Mouse (Mus musculus) heart, embryonic 10.5 days (tissue): ENCODE results near the gene Nedd4. TPM values are rescaled to one million over a fixed set of nuclear protein-coding genes. Genes with fewer than 3 reads are reported as not detected.

Experiments used
- DNase-seq: peaks from one replicate; pipeline ENCODE4 v3.0.0-alpha.2; 2017; ENCODE audit warnings: low spot score
- H3K27ac ChIP-seq: fragments of 300-500 bp; sonication (generic); 2 replicates; pipeline ENCODE4 v1.5.1; 2016; ENCODE audit warnings: mild to moderate bottlenecking
- H3K27me3 ChIP-seq: fragments of 300-500 bp; sonication (generic); 2 replicates; pipeline ENCODE4 v1.6.1; 2016; ENCODE audit warnings: mild to moderate bottlenecking; ENCODE audit not compliant: poor library complexity, insufficient read depth, severe bottlenecking
- H3K36me3 ChIP-seq: fragments of 300-500 bp; sonication (generic); 2 replicates; pipeline ENCODE4 v1.6.1; 2016; ENCODE audit warnings: mild to moderate bottlenecking, moderate library complexity
- H3K4me1 ChIP-seq: fragments of 300-500 bp; sonication (generic); 2 replicates; pipeline ENCODE4 v1.6.1; 2016; ENCODE audit warnings: mild to moderate bottlenecking
- H3K4me3 ChIP-seq: fragments of 300-500 bp; sonication (generic); 2 replicates; pipeline ENCODE4 v1.5.1; 2016; ENCODE audit warnings: mild to moderate bottlenecking, moderate library complexity
- H3K9me3 ChIP-seq: fragments of 300-500 bp; sonication (generic); 2 replicates; pipeline ENCODE4 v1.6.1; 2016; ENCODE audit warnings: mild to moderate bottlenecking, moderate library complexity
- WGBS: fragments of 180-500 bp; shearing (Covaris S2); methylation state at CpG from one replicate; pipeline ENCODE4 v1.1.7; 2016; 5-methylcytosine and 5-hydroxymethylcytosine counted together
- polyA plus RNA-seq: library from polyadenylated mRNA; unstranded; fragments of >200 nt; fragmentation: Nextera tagmentation; extraction: Ambion mirVana; gene quantifications from 2 replicates; pipeline ENCODE4 v1.2.1, GENCODE M21; 2016

The Nedd4 gene
- polyA plus RNA-seq, 1 experiment from 2014 or later: 515 TPM

GRCm38 (mm10) chr9:72763050-72763718, 101.0 kb downstream of the Nedd4 start:
- H3K27ac ChIP-seq: peak overlapping the region; percentile 88
- no peaks in the 10 kb centered on the region for H3K9me3 ChIP-seq
- DNase-seq: peak; percentile 89
- H3K4me3 ChIP-seq: peak overlapping the region; percentile 25; the same call in 1 of the 2 replicates
- no peaks in the 10 kb centered on the region for H3K27me3 ChIP-seq
- WGBS: 13% methylated on average over 3 of the region's 3 CpGs
- peaks cover 43% of the 10 kb centered on the region for H3K4me1 ChIP-seq
- H3K36me3 ChIP-seq: no peaks in the 10 kb centered on the region

GRCm38 (mm10) chr9:72766789-72767349, 104.7 kb downstream of the Nedd4 start:
- under 1% methylated on average over 17 of the region's 17 CpGs for WGBS
- Histone ChIP-seq H3K9me3 (no peaks in the 10 kb centered on the region), H3K27me3 (no peaks in the 10 kb centered on the region), H3K4me1 (peaks cover 33% of the 10 kb centered on the region), H3K4me3 (peak overlapping the region; percentile 50), H3K36me3 (no peaks in the 10 kb centered on the region), H3K27ac (peak overlapping the region; percentile 83)
- DNase-seq: peak; percentile 95

- Histone ChIP-seq H3K27me3 (no peaks in the 10 kb centered on the region), H3K4me1 (peaks cover 20% of the 10 kb centered on the region), H3K36me3 (no peaks in the 10 kb centered on the region; the same call in 1 of the 2 replicates), H3K9me3 (no peaks in the 10 kb centered on the region), H3K4me3 (no peak overlapping the region), H3K27ac (no peak overlapping the region)
- no peak for DNase-seq
- 82% methylated on average over 4 of the region's 4 CpGs for WGBS
Measured at GRCm38 (mm10) chr9:72775022-72775421, 112.9 kb downstream of the Nedd4 start.

- Histone ChIP-seq H3K4me1 (peaks cover 43% of the 10 kb centered on the region), H3K36me3 (no peaks in the 10 kb centered on the region; the same call in 1 of the 2 replicates), H3K27ac (peak overlapping the region; percentile 86), H3K27me3 (no peaks in the 10 kb centered on the region), H3K9me3 (no peaks in the 10 kb centered on the region), H3K4me3 (peak overlapping the region; percentile 18; the same call in 1 of the 2 replicates)
- WGBS: 24% methylated on average over 11 of the region's 11 CpGs
- DNase-seq: no peak
Measured at GRCm38 (mm10) chr9:72779004-72779403, 116.9 kb downstream of the Nedd4 start.

- H3K27me3 ChIP-seq: no peaks in the 10 kb centered on the region
- H3K27ac ChIP-seq: peak overlapping the region; percentile 88
- under 1% methylated on average over 4 of the region's 4 CpGs for WGBS
- no peaks in the 10 kb centered on the region; the same call in 1 of the 2 replicates for H3K36me3 ChIP-seq
- peak overlapping the region; percentile 49 for H3K4me3 ChIP-seq
- H3K4me1 ChIP-seq: peaks cover 38% of the 10 kb centered on the region
- peak; percentile 90 for DNase-seq
- no peaks in the 10 kb centered on the region for H3K9me3 ChIP-seq
Measured at GRCm38 (mm10) chr9:72779733-72780132, 117.6 kb downstream of the Nedd4 start.

GRCm38 (mm10) chr9:72780694-72781093, 118.5 kb downstream of the Nedd4 start:
- H3K27ac ChIP-seq: peak overlapping the region; percentile 88

GRCm38 (mm10) chr9:72781466-72781865, 119.3 kb downstream of the Nedd4 start:
- H3K4me1 ChIP-seq: peaks cover 42% of the 10 kb centered on the region
- H3K27ac ChIP-seq: peak overlapping the region; percentile 88
- H3K27me3 ChIP-seq: no peaks in the 10 kb centered on the region
- H3K4me3 ChIP-seq: peak overlapping the region; percentile 49
- 3% methylated on average over 4 of the region's 4 CpGs for WGBS
- no peaks in the 10 kb centered on the region; the same call in 1 of the 2 replicates for H3K36me3 ChIP-seq
- H3K9me3 ChIP-seq: no peaks in the 10 kb centered on the region
- no peak for DNase-seq

More at GRCm38 (mm10) chr9:72780694-72781093, 118.5 kb downstream of the Nedd4 start:
- no peak for DNase-seq
- H3K27me3 ChIP-seq: no peaks in the 10 kb centered on the region
- peaks cover 38% of the 10 kb centered on the region for H3K4me1 ChIP-seq
- WGBS: 5% methylated on average over 5 of the region's 5 CpGs
- no peaks in the 10 kb centered on the region for H3K9me3 ChIP-seq
- peak overlapping the region; percentile 49 for H3K4me3 ChIP-seq
- H3K36me3 ChIP-seq: no peaks in the 10 kb centered on the region; the same call in 1 of the 2 replicates

GRCm38 (mm10) chr9:72782121-72782520, 120.0 kb downstream of the Nedd4 start:
- no peaks in the 10 kb centered on the region for H3K9me3 ChIP-seq
- no peaks in the 10 kb centered on the region; the same call in 1 of the 2 replicates for H3K36me3 ChIP-seq
- no peak for DNase-seq
- no peaks in the 10 kb centered on the region for H3K27me3 ChIP-seq
- H3K27ac ChIP-seq: peak overlapping the region; percentile 88
- peak overlapping the region; percentile 49 for H3K4me3 ChIP-seq
- H3K4me1 ChIP-seq: peaks cover 46% of the 10 kb centered on the region
- 17% methylated on average over 8 of the region's 8 CpGs for WGBS

- Histone ChIP-seq H3K27ac (no peak overlapping the region), H3K27me3 (no peaks in the 10 kb centered on the region), H3K4me1 (peaks cover 36% of the 10 kb centered on the region), H3K36me3 (no peaks in the 10 kb centered on the region), H3K4me3 (no peak overlapping the region), H3K9me3 (no peaks in the 10 kb centered on the region)
- WGBS: 83% methylated on average over 1 of the region's 1 CpGs
- no peak for DNase-seq
Measured at GRCm38 (mm10) chr9:72787732-72788131, 125.6 kb downstream of the Nedd4 start.

- no peak for DNase-seq
- no peaks in the 10 kb centered on the region for H3K27me3 ChIP-seq
- no peaks in the 10 kb centered on the region for H3K36me3 ChIP-seq
- H3K4me3 ChIP-seq: peak overlapping the region; percentile 25; the same call in 1 of the 2 replicates
- no peaks in the 10 kb centered on the region for H3K9me3 ChIP-seq
- H3K4me1 ChIP-seq: peaks cover 36% of the 10 kb centered on the region
- 46% methylated on average over 14 of the region's 14 CpGs for WGBS
- H3K27ac ChIP-seq: peak overlapping the region; percentile 72
Measured at GRCm38 (mm10) chr9:72790530-72791212, 128.5 kb downstream of the Nedd4 start.

GRCm38 (mm10) chr9:72791213-72791582, 129.1 kb downstream of the Nedd4 start:
- WGBS: 23% methylated on average over 10 of the region's 10 CpGs
- Histone ChIP-seq H3K27ac (peak overlapping the region; percentile 72), H3K4me3 (peak overlapping the region; percentile 25; the same call in 1 of the 2 replicates)

GRCm38 (mm10) chr9:72791681-72792080, 129.5 kb downstream of the Nedd4 start:
- Histone ChIP-seq H3K4me3 (peak overlapping the region; percentile 25; the same call in 1 of the 2 replicates), H3K27ac (peak overlapping the region; percentile 72), H3K4me1 (peaks cover 38% of the 10 kb centered on the region), H3K36me3 (no peaks in the 10 kb centered on the region), H3K9me3 (no peaks in the 10 kb centered on the region), H3K27me3 (no peaks in the 10 kb centered on the region)
- 6% methylated on average over 6 of the region's 6 CpGs for WGBS
- DNase-seq: no peak

More at GRCm38 (mm10) chr9:72791213-72791582, 129.1 kb downstream of the Nedd4 start:
- H3K4me1 ChIP-seq: peaks cover 41% of the 10 kb centered on the region
- H3K27me3 ChIP-seq: no peaks in the 10 kb centered on the region
- H3K36me3 ChIP-seq: no peaks in the 10 kb centered on the region
- DNase-seq: no peak
- H3K9me3 ChIP-seq: no peaks in the 10 kb centered on the region

GRCm38 (mm10) chr9:72795243-72795642, 133.1 kb downstream of the Nedd4 start:
- Histone ChIP-seq H3K9me3 (no peaks in the 10 kb centered on the region), H3K4me3 (no peak overlapping the region), H3K27ac (no peak overlapping the region), H3K36me3 (no peaks in the 10 kb centered on the region), H3K4me1 (peaks cover 33% of the 10 kb centered on the region), H3K27me3 (no peaks in the 10 kb centered on the region)
- WGBS: 85% methylated on average over 3 of the region's 3 CpGs
- no peak for DNase-seq
